Mouse (Mus musculus) heart, postnatal 0 days (tissue): ENCODE measurements at regions not wholly inside any gene's neighbourhood (a gene's known extent, or its start where the extent isn't known, plus 50 kb on each side); places are given as distances from the start of the nearest gene placed in this dataset.
A peak's percentile ranks its signal among the peaks of the same experiment; 100 is the strongest.

ENCODE experiments used
- ATAC-seq: fragments of 200-750 bp; cut with Nextera tagmentation; 2 replicates; pipeline ENCODE4 v1.8.0; 2017; ENCODE audit warnings: low read depth, moderate number of reproducible peaks, moderate library complexity; ENCODE audit not compliant: insufficient read depth
- DNase-seq: peaks from one replicate; pipeline ENCODE4 v3.0.0-alpha.2; 2016; ENCODE audit warnings: low spot score
- H3K27ac ChIP-seq: fragments of 300-500 bp; sonication (generic); 2 replicates; pipeline ENCODE4 v1.5.1; 2014; ENCODE audit warnings: low read depth, mild to moderate bottlenecking
- H3K27me3 ChIP-seq: fragments of 300-500 bp; sonication (generic); 2 replicates; pipeline ENCODE4 v1.6.1; 2014; ENCODE audit warnings: low read length, mixed read lengths; ENCODE audit not compliant: control insufficient read depth, insufficient read depth
- H3K36me3 ChIP-seq: fragments of 300-500 bp; sonication (generic); replicated peaks from 2 replicates; pipeline ENCODE4 v1.6.1; 2014; ENCODE audit warnings: low read length, mixed read lengths; ENCODE audit not compliant: control insufficient read depth, insufficient read depth
- H3K4me1 ChIP-seq: fragments of 300-500 bp; sonication (generic); 2 replicates; pipeline ENCODE4 v1.6.1; 2014; ENCODE audit warnings: antibody characterized with exemption; ENCODE audit not compliant: control insufficient read depth, insufficient read depth
- H3K4me2 ChIP-seq: fragments of 300-500 bp; sonication (generic); 2 replicates; pipeline ENCODE4 v1.6.1; 2014; ENCODE audit warnings: low read depth, mild to moderate bottlenecking, low read length, moderate library complexity
- H3K4me3 ChIP-seq: fragments of 300-500 bp; sonication (generic); 2 replicates; pipeline ENCODE4 v1.5.1; 2014; ENCODE audit warnings: low read depth, low read length
- H3K9ac ChIP-seq: fragments of 300-500 bp; sonication (generic); replicated peaks from 2 replicates; pipeline ENCODE4 v1.6.1; 2014; ENCODE audit warnings: low read depth, low read length, mixed read lengths
- H3K9me3 ChIP-seq: fragments of 300-500 bp; sonication (generic); replicated peaks from 2 replicates; pipeline ENCODE4 v1.6.1; 2016; ENCODE audit warnings: low read length; ENCODE audit not compliant: control insufficient read depth
- CTCF ChIP-seq: IDR thresholded peaks from 2 replicates; pipeline ENCODE4 v1.5.1; 2016; ENCODE audit warnings: antibody characterized with exemption, control low read depth, low read depth
- EP300 ChIP-seq: IDR thresholded peaks from 2 replicates; pipeline ENCODE4 v1.6.1; 2016; ENCODE audit warnings: antibody characterized with exemption, low read depth
- WGBS: fragments of 180-500 bp; shearing (Covaris S2); extraction: QIAGEN DNeasy Blood & Tissue Kit; methylation state at CpG from one replicate; pipeline ENCODE4 v1.1.7; 2014; 5-methylcytosine and 5-hydroxymethylcytosine counted together

GRCm38 (mm10) chr5:99845565-99846255 is 60.3 kb upstream of the Vamp9 start:
- Histone ChIP-seq H3K27me3 (no peaks in the 10 kb centered on the region), H3K36me3 (no peaks in the 10 kb centered on the region), H3K9me3 (no peaks in the 10 kb centered on the region), H3K4me3 (no peak overlapping the region), H3K4me2 (no peak overlapping the region), H3K27ac (no peak overlapping the region), H3K9ac (no peak overlapping the region), H3K4me1 (no peaks in the 10 kb centered on the region)
- TF ChIP-seq EP300 (no peak), CTCF (no peak)
- 90% methylated on average over 11 of the region's 11 CpGs for WGBS
- DNase-seq = no peak
- ATAC-seq = no peak

GRCm38 (mm10) chr5:99848158-99848988 is 57.7 kb upstream of the Vamp9 start:
- TF ChIP-seq CTCF = no peak
- TF ChIP-seq EP300 = no peak
- Histone ChIP-seq H3K9me3 (no peaks in the 10 kb centered on the region), H3K27me3 (no peaks in the 10 kb centered on the region), H3K4me3 (no peak overlapping the region), H3K27ac (no peak overlapping the region), H3K9ac (no peak overlapping the region), H3K4me1 (no peaks in the 10 kb centered on the region), H3K36me3 (no peaks in the 10 kb centered on the region), H3K4me2 (no peak overlapping the region)
- ATAC-seq = 0 out of 2 replicates have a peak, but pooled peaks have one; percentile 44
- WGBS = 61% methylated on average over 17 of the region's 17 CpGs
- DNase-seq = peak; percentile 8

- TF ChIP-seq CTCF (no peak), EP300 (no peak)
- no peaks in the 10 kb centered on the region for H3K9me3 ChIP-seq
- H3K36me3 ChIP-seq = no peaks in the 10 kb centered on the region
- no peak overlapping the region for H3K27ac ChIP-seq
- DNase-seq (no peak), ATAC-seq (no peak)
- no peaks in the 10 kb centered on the region for H3K27me3 ChIP-seq
- no peak overlapping the region for H3K4me2 ChIP-seq
- 75% methylated on average over 9 of the region's 9 CpGs for WGBS
- no peak overlapping the region for H3K9ac ChIP-seq
- no peak overlapping the region for H3K4me3 ChIP-seq
- no peaks in the 10 kb centered on the region for H3K4me1 ChIP-seq
Measured at GRCm38 (mm10) chr5:99849001-99849400, 57.1 kb upstream of the Vamp9 start.

- ATAC-seq = no peak
- WGBS = 86% methylated on average over 4 of the region's 4 CpGs
- Histone ChIP-seq H3K4me1 (no peaks in the 10 kb centered on the region), H3K4me2 (no peak overlapping the region), H3K27me3 (no peaks in the 10 kb centered on the region), H3K36me3 (no peaks in the 10 kb centered on the region), H3K9me3 (no peaks in the 10 kb centered on the region), H3K27ac (no peak overlapping the region), H3K4me3 (no peak overlapping the region), H3K9ac (no peak overlapping the region)
- TF ChIP-seq EP300 = no peak
- no peak for TF ChIP-seq CTCF
- no peak for DNase-seq
Measured at GRCm38 (mm10) chr5:99852316-99852715, 53.7 kb upstream of the Vamp9 start.
